Mouse (Mus musculus): ENCODE results near the gene Oxct1. TPM values are rescaled to one million over a fixed set of nuclear protein-coding genes. Genes with fewer than 3 reads are reported as not detected.

The Oxct1 gene
- polyA plus RNA-seq, 1 experiment, result 37.6 TPM

GRCm38 (mm10) chr15:4067273-4067990, 41.2 kb downstream of the Oxct1 start:
- TF ChIP-seq CTCF (IDR thresholded peaks at IDR 0.05; ENCODE audit: control insufficient read depth, insufficient read depth, insufficient replicate concordance, low read depth, low read length) (no peak), POLR2A (IDR thresholded peaks at IDR 0.05; ENCODE audit: control insufficient read depth, low read depth, low read length) (no peak)
- Histone ChIP-seq H3K27me3 (ENCODE audit: control insufficient read depth, insufficient read depth, low read length) (no peaks in the 10 kb centered on the region), H3K36me3 (ENCODE audit: control insufficient read depth, insufficient read depth, low read length) (no peaks in the 10 kb centered on the region), H3K4me3 (ENCODE audit: control insufficient read depth, low read depth, low read length) (no peak overlapping the region), H3K27ac (ENCODE audit: control insufficient read depth, insufficient read depth, low read depth, low read length) (no peak overlapping the region), H3K4me1 (ENCODE audit: control insufficient read depth, insufficient read depth, low read length) (no peaks in the 10 kb centered on the region)

DNA sequence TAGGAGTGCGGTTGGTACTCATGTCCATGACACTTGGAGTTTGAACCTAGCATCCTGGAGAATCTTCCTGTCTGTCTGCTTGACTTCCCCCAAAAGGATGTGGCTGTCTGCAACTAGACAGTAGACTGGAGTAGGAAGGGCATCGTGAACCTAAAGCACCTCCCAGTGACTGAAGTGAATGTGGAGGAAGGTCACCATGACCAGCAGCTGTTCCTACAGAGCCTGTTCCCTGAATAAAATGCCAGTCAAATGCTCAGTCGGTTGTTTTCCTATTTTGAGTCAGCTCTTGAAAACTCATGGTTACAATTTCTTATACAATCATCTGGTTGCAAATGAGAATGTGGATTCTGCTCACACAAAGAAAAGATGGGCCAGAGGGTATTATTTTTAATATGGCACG, 51.8 kb downstream of the Oxct1 start:
- no peak overlapping the region for H3K4me3 ChIP-seq (ENCODE audit: control insufficient read depth, low read depth, low read length)
- H3K27ac ChIP-seq (ENCODE audit: control insufficient read depth, insufficient read depth, low read depth, low read length), result no peak overlapping the region
- H3K27me3 ChIP-seq (ENCODE audit: control insufficient read depth, insufficient read depth, low read length), result no peaks in the 10 kb centered on the region
- no peaks in the 10 kb centered on the region for H3K36me3 ChIP-seq (ENCODE audit: control insufficient read depth, insufficient read depth, low read length)
- TF ChIP-seq POLR2A (IDR thresholded peaks at IDR 0.05; ENCODE audit: control insufficient read depth, low read depth, low read length) (no peak), CTCF (IDR thresholded peaks at IDR 0.05; ENCODE audit: control insufficient read depth, insufficient read depth, insufficient replicate concordance, low read depth, low read length) (no peak)
- H3K4me1 ChIP-seq (ENCODE audit: control insufficient read depth, insufficient read depth, low read length), result no peaks in the 10 kb centered on the region

- Histone ChIP-seq H3K36me3 (ENCODE audit: control insufficient read depth, insufficient read depth, low read length) (no peaks in the 10 kb centered on the region), H3K4me3 (ENCODE audit: control insufficient read depth, low read depth, low read length) (no peak overlapping the region), H3K27me3 (ENCODE audit: control insufficient read depth, insufficient read depth, low read length) (no peaks in the 10 kb centered on the region), H3K4me1 (ENCODE audit: control insufficient read depth, insufficient read depth, low read length) (no peaks in the 10 kb centered on the region), H3K27ac (ENCODE audit: control insufficient read depth, insufficient read depth, low read depth, low read length) (no peak overlapping the region)
- TF ChIP-seq POLR2A (IDR thresholded peaks at IDR 0.05; ENCODE audit: control insufficient read depth, low read depth, low read length) (no peak), CTCF (IDR thresholded peaks at IDR 0.05; ENCODE audit: control insufficient read depth, insufficient read depth, insufficient replicate concordance, low read depth, low read length) (no peak)
Observed at GRCm38 (mm10) chr15:4078785-4079184, 52.6 kb downstream of the Oxct1 start.

DNA sequence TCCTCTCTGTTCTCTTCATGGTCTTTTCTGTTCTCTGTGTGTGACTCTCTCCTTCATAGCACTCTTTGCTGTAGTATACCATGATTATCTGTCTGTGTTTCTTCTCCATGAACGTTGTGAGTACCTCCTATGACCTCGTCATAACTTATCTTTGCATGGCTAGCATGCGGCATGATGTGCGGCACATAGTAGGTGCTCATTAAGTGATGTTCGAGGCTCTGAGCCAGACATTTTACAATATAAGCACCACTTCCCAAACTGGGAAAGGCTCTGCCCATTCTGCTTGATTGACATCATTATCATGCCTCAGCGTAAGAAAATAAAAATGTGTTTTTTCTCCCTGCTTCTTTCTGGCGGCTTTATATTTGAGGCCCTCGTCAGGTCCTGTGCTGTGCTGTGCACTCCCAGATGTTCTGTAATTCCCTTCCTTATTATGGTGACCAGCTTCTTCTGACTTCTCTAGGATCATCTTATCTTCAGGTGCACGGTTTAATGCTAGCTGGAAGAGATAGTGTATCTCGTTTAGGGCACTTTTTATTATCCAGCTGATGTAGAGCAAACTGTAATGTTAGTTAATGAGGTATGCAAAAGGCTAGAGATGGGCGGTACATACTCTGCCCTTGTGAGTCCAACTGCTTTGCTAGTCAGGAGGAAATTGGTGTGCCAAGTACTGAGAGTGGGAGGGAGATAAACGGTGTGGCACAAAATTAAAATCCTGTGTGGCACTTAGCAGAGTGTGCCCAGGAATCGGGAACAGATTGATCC, 53.4 kb downstream of the Oxct1 start:
- no peaks in the 10 kb centered on the region for H3K36me3 ChIP-seq (ENCODE audit: control insufficient read depth, insufficient read depth, low read length)
- TF ChIP-seq POLR2A (IDR thresholded peaks at IDR 0.05; ENCODE audit: control insufficient read depth, low read depth, low read length) (no peak), CTCF (IDR thresholded peaks at IDR 0.05; ENCODE audit: control insufficient read depth, insufficient read depth, insufficient replicate concordance, low read depth, low read length) (no peak)
- no peaks in the 10 kb centered on the region for H3K4me1 ChIP-seq (ENCODE audit: control insufficient read depth, insufficient read depth, low read length)

DNA sequence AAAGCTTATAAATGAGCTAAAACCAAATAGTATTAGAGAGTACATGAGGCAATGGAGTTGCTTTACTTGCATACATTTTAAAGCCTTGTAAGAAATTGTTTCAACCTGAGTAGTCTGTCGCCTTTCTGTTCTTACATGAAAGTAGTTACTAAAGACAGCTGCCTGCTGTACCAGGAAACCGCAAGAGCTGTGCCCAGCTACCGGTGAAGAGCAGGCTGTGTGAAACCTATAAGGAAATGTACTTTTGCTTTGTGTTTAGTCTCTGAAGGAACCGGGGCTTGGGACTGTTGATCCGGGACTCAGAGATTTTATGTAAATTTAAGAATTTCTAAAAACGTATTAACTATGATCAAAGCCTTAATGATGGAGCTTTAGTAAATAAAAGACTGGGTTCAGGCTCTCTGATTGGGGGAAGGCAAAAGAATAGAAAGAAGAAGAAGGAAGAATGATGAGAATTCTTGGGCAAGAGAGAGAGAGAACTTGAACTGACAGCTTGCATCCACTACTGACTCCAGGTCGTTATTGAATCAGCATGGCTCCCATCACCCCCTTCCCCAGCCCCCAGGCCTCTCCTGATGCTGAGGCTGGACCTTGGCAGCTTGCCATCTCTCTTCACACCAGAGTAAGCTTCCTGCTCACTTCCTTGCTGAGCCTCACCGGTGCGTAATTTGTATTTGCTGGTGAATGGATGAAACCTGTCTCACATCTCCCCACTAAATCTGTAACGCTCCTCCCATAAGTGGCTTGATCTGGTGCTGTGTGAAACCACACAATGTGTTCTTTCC, 59.6 kb downstream of the Oxct1 start:
- no peaks in the 10 kb centered on the region for H3K27me3 ChIP-seq (ENCODE audit: control insufficient read depth, insufficient read depth, low read length)
- TF ChIP-seq POLR2A (IDR thresholded peaks at IDR 0.05; ENCODE audit: control insufficient read depth, low read depth, low read length) (no peak), CTCF (IDR thresholded peaks at IDR 0.05; ENCODE audit: control insufficient read depth, insufficient read depth, insufficient replicate concordance, low read depth, low read length) (no peak)
- H3K4me3 ChIP-seq (ENCODE audit: control insufficient read depth, low read depth, low read length), result no peak overlapping the region
- H3K36me3 ChIP-seq (ENCODE audit: control insufficient read depth, insufficient read depth, low read length), result no peaks in the 10 kb centered on the region
- H3K4me1 ChIP-seq (ENCODE audit: control insufficient read depth, insufficient read depth, low read length), result no peaks in the 10 kb centered on the region
- no peak overlapping the region for H3K27ac ChIP-seq (ENCODE audit: control insufficient read depth, insufficient read depth, low read depth, low read length)

More for the DNA sequence above, 53.4 kb downstream of the Oxct1 start:
- no peak overlapping the region for H3K4me3 ChIP-seq (ENCODE audit: control insufficient read depth, low read depth, low read length)
- no peaks in the 10 kb centered on the region for H3K27me3 ChIP-seq (ENCODE audit: control insufficient read depth, insufficient read depth, low read length)
- no peak overlapping the region for H3K27ac ChIP-seq (ENCODE audit: control insufficient read depth, insufficient read depth, low read depth, low read length)

DNA sequence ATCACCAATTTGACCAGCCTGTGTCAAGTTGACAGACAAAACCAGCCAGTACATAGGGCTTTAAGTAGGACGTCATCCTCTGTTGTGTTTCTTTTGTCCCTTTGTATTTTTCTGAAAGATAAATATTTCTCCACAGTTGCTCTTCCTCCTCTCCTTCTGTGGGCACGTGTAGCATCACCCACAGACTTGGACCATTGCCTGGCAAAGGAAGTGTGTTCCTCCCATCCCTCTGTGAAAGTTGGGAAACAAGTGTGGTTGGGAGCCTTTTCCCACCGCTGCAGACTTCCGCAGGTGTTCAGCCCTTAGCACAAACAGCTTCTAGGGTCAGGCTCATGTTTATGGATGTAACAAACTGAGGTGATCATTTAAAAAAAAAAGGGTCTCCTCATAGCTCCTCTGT, 61.3 kb downstream of the Oxct1 start:
- Histone ChIP-seq H3K36me3 (ENCODE audit: control insufficient read depth, insufficient read depth, low read length) (no peaks in the 10 kb centered on the region), H3K4me1 (ENCODE audit: control insufficient read depth, insufficient read depth, low read length) (no peaks in the 10 kb centered on the region), H3K27me3 (ENCODE audit: control insufficient read depth, insufficient read depth, low read length) (no peaks in the 10 kb centered on the region), H3K4me3 (ENCODE audit: control insufficient read depth, low read depth, low read length) (no peak overlapping the region), H3K27ac (ENCODE audit: control insufficient read depth, insufficient read depth, low read depth, low read length) (no peak overlapping the region)
- TF ChIP-seq CTCF (IDR thresholded peaks at IDR 0.05; ENCODE audit: control insufficient read depth, insufficient read depth, insufficient replicate concordance, low read depth, low read length) (no peak), POLR2A (IDR thresholded peaks at IDR 0.05; ENCODE audit: control insufficient read depth, low read depth, low read length) (no peak)

DNA sequence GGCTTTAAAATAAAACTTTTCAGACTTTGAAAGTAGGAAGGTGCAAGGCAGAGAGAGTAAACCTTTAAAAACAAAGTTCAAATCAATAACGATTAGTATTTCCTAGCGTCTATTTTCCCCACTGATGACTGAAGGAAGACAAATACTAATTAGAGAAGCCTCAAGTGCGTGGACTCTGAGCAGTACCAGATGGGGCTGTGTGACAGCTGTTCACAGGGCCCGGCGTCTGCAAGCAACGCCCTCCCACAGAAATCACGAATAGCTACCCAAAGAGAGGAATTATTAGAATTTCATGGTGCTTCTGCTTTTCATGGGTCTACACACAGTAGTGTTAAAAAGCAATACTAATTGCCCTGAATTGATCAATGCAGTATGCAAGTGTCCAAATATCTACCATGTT, 61.7 kb downstream of the Oxct1 start:
- TF ChIP-seq POLR2A (IDR thresholded peaks at IDR 0.05; ENCODE audit: control insufficient read depth, low read depth, low read length) (no peak), CTCF (IDR thresholded peaks at IDR 0.05; ENCODE audit: control insufficient read depth, insufficient read depth, insufficient replicate concordance, low read depth, low read length) (no peak)
- no peaks in the 10 kb centered on the region for H3K36me3 ChIP-seq (ENCODE audit: control insufficient read depth, insufficient read depth, low read length)
- no peak overlapping the region for H3K4me3 ChIP-seq (ENCODE audit: control insufficient read depth, low read depth, low read length)
- H3K27ac ChIP-seq (ENCODE audit: control insufficient read depth, insufficient read depth, low read depth, low read length), result no peak overlapping the region
- no peaks in the 10 kb centered on the region for H3K4me1 ChIP-seq (ENCODE audit: control insufficient read depth, insufficient read depth, low read length)
- no peaks in the 10 kb centered on the region for H3K27me3 ChIP-seq (ENCODE audit: control insufficient read depth, insufficient read depth, low read length)

All from testis, adult 2 months (tissue).